Mouse (Mus musculus) myocyte (in vitro differentiated cells): ENCODE data around the gene Tmem206. TPM values are rescaled to one million over a fixed set of nuclear protein-coding genes. Genes with fewer than 3 reads are reported as not detected.

ENCODE experiments used
- H3K27me3 ChIP-seq: one replicate; pipeline ENCODE4 v1.6.1; 2011; ENCODE audit not compliant: control insufficient read depth, insufficient read depth, insufficient read length
- H3K36me3 ChIP-seq: one replicate; pipeline ENCODE4 v1.6.1; 2011; ENCODE audit not compliant: control insufficient read depth, insufficient read depth
- H3K4me2 ChIP-seq: one replicate; pipeline ENCODE4 v1.6.1; 2011; ENCODE audit warnings: low read depth, control low read depth
- H3K4me3 ChIP-seq: one replicate; pipeline ENCODE4 v1.5.1; 2011; ENCODE audit warnings: mild to moderate bottlenecking, control low read depth, moderate library complexity
- H3K79me2 ChIP-seq: one replicate; pipeline ENCODE4 v1.6.1; 2011; ENCODE audit not compliant: control insufficient read depth, insufficient read depth
- H3ac ChIP-seq: one replicate; pipeline ENCODE4 v1.6.1; 2011; ENCODE audit not compliant: control insufficient read depth, insufficient read length
- CEBPB ChIP-seq: IDR thresholded peaks from 2 replicates; pipeline ENCODE4 v1.6.1; 2011; ENCODE audit warnings: mild to moderate bottlenecking, moderate library complexity; ENCODE audit not compliant: poor library complexity, insufficient read depth, severe bottlenecking
- E2F4 ChIP-seq: IDR thresholded peaks from one replicate; pipeline ENCODE4 v1.6.1; 2011; ENCODE audit warnings: mild to moderate bottlenecking, control low read depth, moderate library complexity; ENCODE audit not compliant: insufficient read depth
- MAX ChIP-seq: IDR thresholded peaks from one replicate; pipeline ENCODE4 v1.6.1; 2011; ENCODE audit warnings: low read depth, mild to moderate bottlenecking, control low read depth
- MYOD1 ChIP-seq, 3 experiments: IDR thresholded peaks; one replicate each; pipeline ENCODE4 v1.6.1; 2011; ENCODE audit warnings: control low read depth in 2 of 3, low read depth in 2 of 3, mild to moderate bottlenecking in 2 of 3, moderate library complexity in 1 of 3; ENCODE audit not compliant: insufficient read length in 2 of 3, control insufficient read depth in 1 of 3
- MYOG ChIP-seq, 3 experiments: IDR thresholded peaks; one replicate each; pipeline ENCODE4 v1.6.1; 2011; ENCODE audit warnings: control low read depth in 2 of 3, low read depth in 2 of 3, mild to moderate bottlenecking in 2 of 3; ENCODE audit not compliant: insufficient read length in 2 of 3, control insufficient read depth in 1 of 3, insufficient read depth in 1 of 3
- POLR2A ChIP-seq: IDR thresholded peaks from one replicate; pipeline ENCODE4 v1.6.1; 2011; ENCODE audit warnings: low read depth, mild to moderate bottlenecking, control low read depth, moderate library complexity; ENCODE audit not compliant: insufficient read length
- POLR2AphosphoS2 ChIP-seq: IDR thresholded peaks from one replicate; pipeline ENCODE4 v1.6.1; 2011; ENCODE audit warnings: low read depth, control low read depth; ENCODE audit not compliant: insufficient read length
- REST ChIP-seq: IDR thresholded peaks from one replicate; pipeline ENCODE4 v1.6.1; 2011; ENCODE audit warnings: mild to moderate bottlenecking, control low read depth, moderate library complexity; ENCODE audit not compliant: insufficient read depth, insufficient read length
- SRF ChIP-seq: IDR thresholded peaks from one replicate; pipeline ENCODE4 v1.6.1; 2011; ENCODE audit warnings: low read depth; ENCODE audit not compliant: control insufficient read depth, insufficient read length
- TCF12 ChIP-seq: IDR thresholded peaks from one replicate; pipeline ENCODE4 v1.6.1; 2011; ENCODE audit warnings: mild to moderate bottlenecking, control low read depth; ENCODE audit not compliant: poor library complexity, insufficient read depth, severe bottlenecking
- TCF3 ChIP-seq: IDR thresholded peaks from one replicate; pipeline ENCODE4 v1.6.1; 2011; ENCODE audit warnings: low read depth, control low read depth; ENCODE audit not compliant: insufficient read length
- USF1 ChIP-seq: IDR thresholded peaks from one replicate; pipeline ENCODE4 v1.6.1; 2011; ENCODE audit warnings: low read depth, mild to moderate bottlenecking, control low read depth, moderate library complexity
- polyA plus RNA-seq: library from polyadenylated mRNA; unstranded; fragments of >200 nt; fragmentation: generic; extraction: Trizol; gene quantifications from one replicate; pipeline ENCODE4 v1.2.1, GENCODE M21; 2012; ENCODE audit warnings: missing spikeins

The Tmem206 gene
- polyA plus RNA-seq, 1 experiment: 12.1 TPM

- H3ac ChIP-seq: no peak overlapping the region
- TF ChIP-seq E2F4 (no peak), SRF (no peak), CEBPB (no peak), POLR2A (no peak), TCF3 (no peak), TCF12 (no peak), POLR2AphosphoS2 (no peak), REST (no peak), MAX (no peak), MYOD1 (IDR thresholded peaks at IDR 0.05; ENCODE audit: control insufficient read depth in 1 of 3, insufficient read length in 2 of 3, low read depth in 2 of 3) (no peak), USF1 (no peak), MYOG (IDR thresholded peaks at IDR 0.05; ENCODE audit: control insufficient read depth in 1 of 3, insufficient read depth in 1 of 3, insufficient read length in 2 of 3, low read depth in 2 of 3) (no peak)
- H3K79me2 ChIP-seq: no peaks in the 10 kb centered on the region
- no peaks in the 10 kb centered on the region for H3K36me3 ChIP-seq
- no peak overlapping the region for H3K4me2 ChIP-seq
- H3K4me3 ChIP-seq: no peak overlapping the region
- no peaks in the 10 kb centered on the region for H3K27me3 ChIP-seq
These were observed 19.4 kb upstream of the Tmem206 start for GRCm38 (mm10) chr1:191306316-191306715.

GRCm38 (mm10) chr1:191307766-191308455 lies 17.8 kb upstream of the Tmem206 start:
- no peak overlapping the region for H3K4me3 ChIP-seq
- H3K27me3 ChIP-seq: no peaks in the 10 kb centered on the region
- H3K79me2 ChIP-seq: no peaks in the 10 kb centered on the region
- H3K36me3 ChIP-seq: no peaks in the 10 kb centered on the region
- TF ChIP-seq REST (no peak), POLR2AphosphoS2 (no peak), E2F4 (no peak), MAX (no peak), MYOG (IDR thresholded peaks at IDR 0.05; ENCODE audit: control insufficient read depth in 1 of 3, insufficient read depth in 1 of 3, insufficient read length in 2 of 3, low read depth in 2 of 3) (no peak), TCF3 (no peak), POLR2A (no peak), TCF12 (no peak), SRF (no peak), USF1 (no peak), MYOD1 (IDR thresholded peaks at IDR 0.05; ENCODE audit: control insufficient read depth in 1 of 3, insufficient read length in 2 of 3, low read depth in 2 of 3) (no peak), CEBPB (no peak)
- no peak overlapping the region for H3ac ChIP-seq
- no peak overlapping the region for H3K4me2 ChIP-seq

GRCm38 (mm10) chr1:191311296-191311898 lies 14.3 kb upstream of the Tmem206 start:
- no peak overlapping the region for H3K4me2 ChIP-seq
- H3ac ChIP-seq: no peak overlapping the region
- no peaks in the 10 kb centered on the region for H3K36me3 ChIP-seq
- H3K79me2 ChIP-seq: no peaks in the 10 kb centered on the region
- no peaks in the 10 kb centered on the region for H3K27me3 ChIP-seq
- TF ChIP-seq USF1 (no peak), E2F4 (no peak), POLR2AphosphoS2 (no peak), MYOG (IDR thresholded peaks at IDR 0.05; ENCODE audit: control insufficient read depth in 1 of 3, insufficient read depth in 1 of 3, insufficient read length in 2 of 3, low read depth in 2 of 3) (no peak), MYOD1 (IDR thresholded peaks at IDR 0.05; ENCODE audit: control insufficient read depth in 1 of 3, insufficient read length in 2 of 3, low read depth in 2 of 3) (no peak)
- H3K4me3 ChIP-seq: no peak overlapping the region

GRCm38 (mm10) chr1:191312513-191312941 lies 13.2 kb upstream of the Tmem206 start:
- no peaks in the 10 kb centered on the region for H3K36me3 ChIP-seq
- TF ChIP-seq POLR2A: peak; percentile 79
- TF ChIP-seq MYOG (IDR thresholded peaks at IDR 0.05; ENCODE audit: control insufficient read depth in 1 of 3, insufficient read depth in 1 of 3, insufficient read length in 2 of 3, low read depth in 2 of 3): no peak
- TF ChIP-seq POLR2AphosphoS2: peak; percentile 73
- peaks cover 10% of the 10 kb centered on the region for H3K79me2 ChIP-seq
- peak overlapping the region; percentile 83 for H3K4me2 ChIP-seq
- H3K27me3 ChIP-seq: no peaks in the 10 kb centered on the region
- peak overlapping the region; percentile 49 for H3ac ChIP-seq
- peak overlapping the region; percentile 36 for H3K4me3 ChIP-seq

GRCm38 (mm10) chr1:191313158-191313557 lies 12.6 kb upstream of the Tmem206 start:
- peaks cover 10% of the 10 kb centered on the region for H3K79me2 ChIP-seq
- H3K36me3 ChIP-seq: no peaks in the 10 kb centered on the region
- no peak overlapping the region for H3ac ChIP-seq
- no peaks in the 10 kb centered on the region for H3K27me3 ChIP-seq
- peak overlapping the region; percentile 36 for H3K4me3 ChIP-seq
- TF ChIP-seq REST (no peak), POLR2A (no peak), TCF12 (no peak)
- H3K4me2 ChIP-seq: peak overlapping the region; percentile 83
